Mouse (Mus musculus) embryonic fibroblast, embryonic 13.5 days (primary cell): ENCODE measurements at regions not wholly inside any gene's neighbourhood (a gene's known extent, or its start where the extent isn't known, plus 50 kb on each side); places are given as distances from the start of the nearest gene placed in this dataset.

Source experiments
- CTCF ChIP-seq: IDR thresholded peaks from 2 replicates; pipeline ENCODE4 v1.5.1; 2011; ENCODE audit warnings: mild to moderate bottlenecking, control low read depth, low read length, moderate library complexity, borderline replicate concordance; ENCODE audit not compliant: insufficient read depth
- POLR2A ChIP-seq: IDR thresholded peaks from 2 replicates; pipeline ENCODE4 v1.6.1; 2011; ENCODE audit warnings: low read depth, mild to moderate bottlenecking, control low read depth, low read length, moderate library complexity

DNA sequence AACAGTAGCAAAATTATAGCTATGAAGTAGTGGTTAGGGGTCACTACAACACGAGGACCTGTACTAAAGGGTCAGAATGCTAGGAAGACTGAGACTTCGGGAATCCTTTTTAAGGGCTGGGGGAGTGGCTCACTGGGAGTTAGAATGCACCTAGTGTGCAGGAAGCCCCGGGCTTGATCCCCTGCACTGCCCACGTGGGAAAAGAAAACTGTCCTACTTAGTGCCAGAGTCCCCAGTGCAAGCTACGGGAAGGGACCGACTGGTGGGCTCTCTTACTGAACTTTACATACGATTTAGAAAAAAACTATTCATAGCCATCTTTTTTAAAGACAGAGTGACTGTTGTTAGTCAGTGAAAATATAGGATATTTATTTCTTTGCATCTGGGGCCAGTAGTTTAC, 252.5 kb downstream of the Hhipl2 start:
- TF ChIP-seq CTCF (no peak), POLR2A (no peak)
